Mouse (Mus musculus): ENCODE measurements around the gene Plekhh1.

GRCm38 (mm10) chr12:79130299-79131177, 101.6 kb downstream of the Plekhh1 start, which contains the start of gene Arg2:
- no peak; the same call in 1 of the 2 replicates for TF ChIP-seq POLR2A (IDR thresholded peaks at IDR 0.05; ENCODE audit: borderline replicate concordance, extremely low read depth, insufficient read depth, insufficient read length, poor library complexity, severe bottlenecking)
- TF ChIP-seq CTCF (IDR thresholded peaks at IDR 0.05; ENCODE audit: borderline replicate concordance, extremely low read depth, insufficient read depth, insufficient read length), result no peak

All from brain, embryonic 14.5 days (tissue).